Mouse (Mus musculus) left cerebral cortex, adult 2 months (tissue): ENCODE measurements at regions not wholly inside any gene's neighbourhood (a gene's known extent, or its start where the extent isn't known, plus 50 kb on each side); places are given as distances from the start of the nearest gene placed in this dataset.

Experiments
- DNase-seq, 2 experiments: peaks; one replicate each; pipeline ENCODE4 v3.0.0; 2021 to 2022; ENCODE audit warnings: low spot score in 2 of 2, mixed read lengths in 1 of 2; ENCODE audit errors: extremely low spot score in 1 of 2
- H3K27ac ChIP-seq: fragments of 200-600 bp; 2 replicates; pipeline ENCODE4 v1.8.1; 2022
- H3K4me3 ChIP-seq: fragments of 200-600 bp; 2 replicates; pipeline ENCODE4 v1.8.1; 2022
- CTCF ChIP-seq: fragments of 200-600 bp; IDR thresholded peaks from 2 replicates; pipeline ENCODE4 v1.8.1; 2022; ENCODE audit warnings: antibody characterized with exemption, mild to moderate bottlenecking, moderate library complexity
- intact Hi-C: fragments of 180-260 bp; cut with DNase I; formaldehyde crosslinking; loops from one replicate; pipeline ENCODE4 v1.15.1; 2025

- no peak for DNase-seq
- TF ChIP-seq CTCF: no peak
- no peak overlapping the region for H3K4me3 ChIP-seq
- intact Hi-C loops: loop anchor here (5.0 to 10.0 kb wide), 3 partner anchors 83 to 452 kb away; partner anchors contain the start of gene Fam84a
- H3K27ac ChIP-seq: no peak overlapping the region
Observed at GRCm38 (mm10) chr12:14235351-14235750, 83.5 kb upstream of the Fam84a start.

DNA sequence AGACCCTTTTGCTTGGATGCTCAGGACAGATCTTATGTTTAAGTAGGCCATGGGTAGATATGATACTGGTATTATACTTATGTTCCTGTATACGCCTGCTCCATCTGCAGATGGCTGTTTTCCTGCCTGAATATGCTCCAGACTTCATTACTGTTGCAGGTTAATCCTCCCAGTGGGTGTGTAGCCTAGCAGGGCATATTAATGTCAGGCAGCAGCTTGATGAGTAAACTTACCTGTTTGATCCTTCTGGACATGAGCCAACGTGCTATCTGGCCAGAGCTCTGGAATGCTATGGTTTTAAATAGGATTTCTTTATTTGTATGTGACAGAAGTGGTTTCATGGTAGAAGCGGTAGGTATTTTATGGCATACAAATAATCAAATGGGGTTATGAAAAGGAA is 60.8 kb upstream of the Fam84a start:
- TF ChIP-seq CTCF: no peak
- no peak for DNase-seq
- H3K4me3 ChIP-seq: no peak overlapping the region
- intact Hi-C loops: no loop called here
- H3K27ac ChIP-seq: no peak overlapping the region

GRCm38 (mm10) chr12:14209881-14210280 is 58.0 kb upstream of the Fam84a start:
- TF ChIP-seq CTCF: no peak
- intact Hi-C loops: no loop called here
- DNase-seq: no peak
- no peak overlapping the region for H3K27ac ChIP-seq
- H3K4me3 ChIP-seq: no peak overlapping the region

DNA sequence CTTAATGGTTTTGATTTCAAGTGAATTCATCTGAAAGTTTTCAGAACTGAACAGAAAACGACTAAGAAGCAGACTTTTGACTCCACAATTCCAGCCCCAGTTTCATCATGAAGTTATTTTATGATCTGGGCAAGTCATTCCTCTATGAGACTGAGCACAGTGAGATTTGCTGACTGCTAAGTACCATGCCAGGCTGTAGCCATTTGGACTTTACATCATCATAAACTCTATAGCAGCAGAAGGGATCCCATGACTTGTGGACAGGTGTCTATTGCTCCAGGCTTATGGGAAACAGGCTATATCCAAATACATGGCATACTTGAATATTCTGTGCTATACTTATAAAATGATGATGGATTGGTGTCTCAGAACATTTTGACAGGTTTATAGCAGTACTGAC is 55.4 kb upstream of the Fam84a start:
- TF ChIP-seq CTCF: no peak

GRCm38 (mm10) chr12:14204491-14204890 is 52.6 kb upstream of the Fam84a start:
- Histone ChIP-seq H3K4me3 (no peak overlapping the region), H3K27ac (no peak overlapping the region)
- intact Hi-C loops: no loop called here
- TF ChIP-seq CTCF: no peak
- DNase-seq: no peak

More for the DNA sequence above, 55.4 kb upstream of the Fam84a start:
- intact Hi-C loops: no loop called here
- no peak overlapping the region for H3K4me3 ChIP-seq
- H3K27ac ChIP-seq: no peak overlapping the region
- DNase-seq: no peak
